Mouse (Mus musculus) small intestine, adult 2 months (tissue): ENCODE data around the gene Robo1.

Source experiments
- CTCF ChIP-seq: fragments of 200-500 bp; IDR thresholded peaks from 2 replicates; pipeline ENCODE4 v1.5.1; 2012; ENCODE audit warnings: low read depth, mild to moderate bottlenecking, control low read depth, inconsistent platforms, low read length, moderate library complexity, mixed read lengths; ENCODE audit not compliant: insufficient replicate concordance, insufficient read length; ENCODE audit errors: extremely low read depth
- POLR2A ChIP-seq: fragments of 200-500 bp; IDR thresholded peaks from 2 replicates; pipeline ENCODE4 v1.6.1; 2012; ENCODE audit warnings: low read depth, mild to moderate bottlenecking, control low read depth, inconsistent platforms, low read length, moderate library complexity

DNA sequence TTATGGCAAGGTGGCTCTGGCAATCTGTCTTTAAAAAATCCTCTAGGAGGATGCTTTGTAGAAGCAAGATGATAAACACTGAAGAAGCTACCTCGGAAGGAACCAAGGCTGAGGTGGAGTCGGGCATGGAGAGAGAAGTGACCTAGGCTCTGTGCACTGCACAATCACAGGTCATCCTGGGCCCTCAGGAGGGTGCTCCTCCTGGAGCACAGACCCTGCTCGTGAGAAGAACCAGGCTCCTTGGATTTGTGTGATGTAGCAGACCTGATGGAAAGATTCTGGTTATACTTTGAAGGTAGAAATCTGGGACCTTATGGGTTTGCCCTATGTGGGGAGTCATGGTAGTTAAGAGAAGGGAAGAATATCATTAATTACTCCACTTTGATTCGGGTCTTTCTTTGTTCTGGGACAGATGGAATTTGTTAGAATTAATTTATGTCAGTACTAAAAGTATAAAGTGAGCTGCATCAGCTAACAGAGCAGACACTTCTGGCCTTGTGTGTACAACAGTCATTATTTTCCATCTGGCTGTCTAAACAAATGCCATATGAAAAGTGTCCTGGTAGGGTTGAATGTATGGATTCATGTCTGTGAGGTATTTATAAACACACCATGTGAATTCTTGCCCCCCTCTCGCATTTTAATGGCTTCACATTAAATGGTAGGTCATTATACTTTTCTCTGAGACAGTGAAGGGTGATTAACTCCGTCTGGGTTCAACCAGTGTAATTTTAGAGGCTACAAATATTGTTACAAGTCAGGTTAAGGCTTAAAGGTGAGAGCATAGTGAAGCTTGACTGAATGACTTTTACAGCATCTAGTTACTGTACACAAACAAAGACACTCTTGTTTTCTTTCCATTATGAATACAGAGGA lies 377.7 kb downstream of the Robo1 start:
- TF ChIP-seq POLR2A (no peak), CTCF (no peak)
